Mouse (Mus musculus): ENCODE measurements around the gene Olfr724. TPM values are rescaled to one million over a fixed set of nuclear protein-coding genes. Genes with fewer than 3 reads are reported as not detected.
"Not testable (repeated sequence)": the region's sequence is repeated elsewhere in the genome, so short reads cannot be mapped to it uniquely, and the experiment has no call there.

The Olfr724 gene
- not detected in 2 replicates for polyA plus RNA-seq (2016; fragmentation: Nextera tagmentation; extraction: Ambion mirVana)

- not testable (repeated sequence) for H3K9ac ChIP-seq; ATAC-seq (ENCODE audit: insufficient number of reproducible peaks, insufficient read depth, low FRiP score, low TSS enrichment); H3K4me3 ChIP-seq; H3K36me3 ChIP-seq; H3K9me3 ChIP-seq; H3K27me3 ChIP-seq; H3K27ac ChIP-seq; H3K4me1 ChIP-seq; H3K4me2 ChIP-seq (replicated peaks)
- WGBS, result 59% methylated on average over 1 of the region's 1 CpGs
These were observed at the start of gene Olfr724 for GRCm38 (mm10) chr14:49963174-49963573. Olfr724 (minus strand) TSS chr14:49963274.

- Histone ChIP-seq H3K9ac (no peak overlapping the region), H3K36me3 (no peaks in the 10 kb centered on the region), H3K27me3 (no peaks in the 10 kb centered on the region), H3K27ac (no peak overlapping the region), H3K4me1 (no peaks in the 10 kb centered on the region), H3K4me3 (no peak overlapping the region), H3K4me2 (replicated peaks) (no peak overlapping the region), H3K9me3 (no peaks in the 10 kb centered on the region)
- 58% methylated on average over 2 of the region's 2 CpGs for WGBS
- no peak for ATAC-seq (ENCODE audit: insufficient number of reproducible peaks, insufficient read depth, low FRiP score, low TSS enrichment)
These were observed 7.2 kb downstream of the Olfr724 start for GRCm38 (mm10) chr14:49955890-49956289.

GRCm38 (mm10) chr14:49931687-49932086, 31.4 kb downstream of the Olfr724 start, which contains the start of gene Olfr723:
Olfr723 (minus strand) TSS chr14:49931787.
- not testable (repeated sequence) for H3K4me2 ChIP-seq (replicated peaks); H3K27me3 ChIP-seq; H3K4me3 ChIP-seq; H3K9me3 ChIP-seq; H3K36me3 ChIP-seq; H3K4me1 ChIP-seq; H3K9ac ChIP-seq; H3K27ac ChIP-seq; ATAC-seq (ENCODE audit: insufficient number of reproducible peaks, insufficient read depth, low FRiP score, low TSS enrichment)

Other genes with a start within 250 kb of the Olfr724 start
- gene Armh4, start 179.9 kb downstream of the Olfr724 start, polyA plus RNA-seq (2016; fragmentation: Nextera tagmentation; extraction: Ambion mirVana), result 25.8 and 26.1 TPM in 2 replicates
- not detected in 2 replicates for gene Olfr722, start 61.3 kb downstream of the Olfr724 start, polyA plus RNA-seq (2016; fragmentation: Nextera tagmentation; extraction: Ambion mirVana)
- gene Olfr723, start 31.5 kb downstream of the Olfr724 start, polyA plus RNA-seq (2016; fragmentation: Nextera tagmentation; extraction: Ambion mirVana), result not detected in 2 replicates
- not detected in 2 replicates for gene Olfr725, start 77.1 kb upstream of the Olfr724 start, polyA plus RNA-seq (2016; fragmentation: Nextera tagmentation; extraction: Ambion mirVana)
- gene Olfr726, start 127.7 kb upstream of the Olfr724 start, polyA plus RNA-seq (2016; fragmentation: Nextera tagmentation; extraction: Ambion mirVana), result not detected in 2 replicates
- not detected in 2 replicates for gene Olfr727, start 159.9 kb upstream of the Olfr724 start, polyA plus RNA-seq (2016; fragmentation: Nextera tagmentation; extraction: Ambion mirVana)
- not detected in 2 replicates for gene Olfr728, start 179.4 kb upstream of the Olfr724 start, polyA plus RNA-seq (2016; fragmentation: Nextera tagmentation; extraction: Ambion mirVana)
- not detected in 2 replicates for gene Olfr729, start 189.6 kb upstream of the Olfr724 start, polyA plus RNA-seq (2016; fragmentation: Nextera tagmentation; extraction: Ambion mirVana)
- gene Olfr730, start 224.9 kb upstream of the Olfr724 start, polyA plus RNA-seq (2016; fragmentation: Nextera tagmentation; extraction: Ambion mirVana), result not detected in 2 replicates

Data from embryonic facial prominence, embryonic 12.5 days (tissue).